Mouse (Mus musculus): ENCODE results near the gene Tmem72. TPM values are rescaled to one million over a fixed set of nuclear protein-coding genes. Genes with fewer than 3 reads are reported as not detected.

Tmem72 gene
- polyA plus RNA-seq, 1 experiment from 2014 or later: 0.07 TPM

- H3K9ac ChIP-seq: no peak overlapping the region
- 71% methylated on average over 12 of the region's 12 CpGs for WGBS
- no peak for TF ChIP-seq CTCF (IDR thresholded peaks at IDR 0.05; ENCODE audit: low read depth)
- no peak overlapping the region for H3K4me2 ChIP-seq
- DNase-seq (no peak), ATAC-seq (ENCODE audit: insufficient read depth) (no peak)
- H3K27me3 ChIP-seq (ENCODE audit: insufficient read depth, low read length): no peaks in the 10 kb centered on the region
- H3K9me3 ChIP-seq (ENCODE audit: low read depth, low read length): no peaks in the 10 kb centered on the region
- no peaks in the 10 kb centered on the region for H3K4me1 ChIP-seq (ENCODE audit: insufficient read depth)
- H3K27ac ChIP-seq (ENCODE audit: low read depth): no peak overlapping the region
- H3K36me3 ChIP-seq (ENCODE audit: insufficient read depth): no peaks in the 10 kb centered on the region
- no peak overlapping the region for H3K4me3 ChIP-seq (ENCODE audit: low read depth, low read length)
Measured at GRCm38 (mm10) chr6:116724489-116725160, 7.9 kb upstream of the Tmem72 start.

GRCm38 (mm10) chr6:116718920-116719319 lies 2.2 kb upstream of the Tmem72 start:
- Histone ChIP-seq H3K9me3 (ENCODE audit: low read depth, low read length) (no peaks in the 10 kb centered on the region), H3K4me2 (no peak overlapping the region), H3K27me3 (ENCODE audit: insufficient read depth, low read length) (no peaks in the 10 kb centered on the region), H3K36me3 (ENCODE audit: insufficient read depth) (no peaks in the 10 kb centered on the region), H3K4me1 (ENCODE audit: insufficient read depth) (no peaks in the 10 kb centered on the region), H3K9ac (no peak overlapping the region), H3K4me3 (ENCODE audit: low read depth, low read length) (no peak overlapping the region), H3K27ac (ENCODE audit: low read depth) (no peak overlapping the region)
- no peak for ATAC-seq (ENCODE audit: insufficient read depth)
- 66% methylated on average over 4 of the region's 4 CpGs for WGBS
- no peak for TF ChIP-seq CTCF (IDR thresholded peaks at IDR 0.05; ENCODE audit: low read depth)
- DNase-seq: no peak

- Histone ChIP-seq H3K36me3 (ENCODE audit: insufficient read depth) (no peaks in the 10 kb centered on the region), H3K4me3 (ENCODE audit: low read depth, low read length) (no peak overlapping the region), H3K9me3 (ENCODE audit: low read depth, low read length) (no peaks in the 10 kb centered on the region), H3K4me1 (ENCODE audit: insufficient read depth) (no peaks in the 10 kb centered on the region), H3K9ac (no peak overlapping the region), H3K4me2 (no peak overlapping the region), H3K27ac (ENCODE audit: low read depth) (no peak overlapping the region), H3K27me3 (ENCODE audit: insufficient read depth, low read length) (no peaks in the 10 kb centered on the region)
- ATAC-seq (ENCODE audit: insufficient read depth) (no peak), DNase-seq (no peak)
- 69% methylated on average over 4 of the region's 4 CpGs for WGBS
- no peak for TF ChIP-seq CTCF (IDR thresholded peaks at IDR 0.05; ENCODE audit: low read depth)
Measured at GRCm38 (mm10) chr6:116718361-116718760, 1.6 kb upstream of the Tmem72 start.

- Histone ChIP-seq H3K27me3 (ENCODE audit: insufficient read depth, low read length) (no peaks in the 10 kb centered on the region), H3K4me2 (no peak overlapping the region), H3K9ac (no peak overlapping the region), H3K27ac (ENCODE audit: low read depth) (no peak overlapping the region), H3K9me3 (ENCODE audit: low read depth, low read length) (no peaks in the 10 kb centered on the region), H3K4me3 (ENCODE audit: low read depth, low read length) (no peak overlapping the region), H3K4me1 (ENCODE audit: insufficient read depth) (no peaks in the 10 kb centered on the region), H3K36me3 (ENCODE audit: insufficient read depth) (no peaks in the 10 kb centered on the region)
- DNase-seq (no peak), ATAC-seq (ENCODE audit: insufficient read depth) (no peak)
- 49% methylated on average over 7 of the region's 7 CpGs for whole genome bisulfite sequencing
- TF ChIP-seq CTCF (IDR thresholded peaks at IDR 0.05; ENCODE audit: low read depth): no peak
Measured at GRCm38 (mm10) chr6:116717851-116718250, 1.1 kb upstream of the Tmem72 start.

- Histone ChIP-seq H3K4me2 (no peak overlapping the region), H3K27me3 (ENCODE audit: insufficient read depth, low read length) (no peaks in the 10 kb centered on the region), H3K9me3 (ENCODE audit: low read depth, low read length) (no peaks in the 10 kb centered on the region), H3K27ac (ENCODE audit: low read depth) (no peak overlapping the region), H3K36me3 (ENCODE audit: insufficient read depth) (no peaks in the 10 kb centered on the region), H3K4me1 (ENCODE audit: insufficient read depth) (no peaks in the 10 kb centered on the region), H3K9ac (no peak overlapping the region), H3K4me3 (ENCODE audit: low read depth, low read length) (no peak overlapping the region)
- TF ChIP-seq CTCF (IDR thresholded peaks at IDR 0.05; ENCODE audit: low read depth): no peak
- ATAC-seq (ENCODE audit: insufficient read depth) (no peak), DNase-seq (no peak)
- WGBS: 70% methylated on average over 2 of the region's 2 CpGs
Measured at GRCm38 (mm10) chr6:116715166-116715565, 1.5 kb downstream of the Tmem72 start.

GRCm38 (mm10) chr6:116714576-116714975 lies 2.1 kb downstream of the Tmem72 start:
- Histone ChIP-seq H3K4me3 (ENCODE audit: low read depth, low read length) (no peak overlapping the region), H3K4me1 (ENCODE audit: insufficient read depth) (no peaks in the 10 kb centered on the region), H3K36me3 (ENCODE audit: insufficient read depth) (no peaks in the 10 kb centered on the region), H3K4me2 (no peak overlapping the region), H3K9me3 (ENCODE audit: low read depth, low read length) (no peaks in the 10 kb centered on the region), H3K27ac (ENCODE audit: low read depth) (no peak overlapping the region), H3K27me3 (ENCODE audit: insufficient read depth, low read length) (no peaks in the 10 kb centered on the region), H3K9ac (no peak overlapping the region)
- ATAC-seq (ENCODE audit: insufficient read depth) (no peak), DNase-seq (peak; percentile 9)
- TF ChIP-seq CTCF (IDR thresholded peaks at IDR 0.05; ENCODE audit: low read depth): no peak
- WGBS: 70% methylated on average over 5 of the region's 5 CpGs

- TF ChIP-seq CTCF (IDR thresholded peaks at IDR 0.05; ENCODE audit: low read depth): no peak
- no peaks in the 10 kb centered on the region for H3K9me3 ChIP-seq (ENCODE audit: low read depth, low read length)
- DNase-seq (no peak), ATAC-seq (ENCODE audit: insufficient read depth) (no peak)
- WGBS: 76% methylated on average over 3 of the region's 3 CpGs
- H3K36me3 ChIP-seq (ENCODE audit: insufficient read depth): no peaks in the 10 kb centered on the region
- no peak overlapping the region for H3K9ac ChIP-seq
- no peak overlapping the region for H3K4me2 ChIP-seq
- no peak overlapping the region for H3K27ac ChIP-seq (ENCODE audit: low read depth)
- no peaks in the 10 kb centered on the region for H3K4me1 ChIP-seq (ENCODE audit: insufficient read depth)
- H3K4me3 ChIP-seq (ENCODE audit: low read depth, low read length): no peak overlapping the region
- no peaks in the 10 kb centered on the region for H3K27me3 ChIP-seq (ENCODE audit: insufficient read depth, low read length)
Measured at GRCm38 (mm10) chr6:116713966-116714365, 2.7 kb downstream of the Tmem72 start.
